23 mouse cellular contexts compared by ENCODE assay signal in genomic region chr2:57145646-57146421, GRCm38 (mm10).
"Had no signal": no experiment of that assay in that cellular context is flagged by ENCODE, and none has a peak within 500 bp of the region (broad histone marks: within the 10 kb centered on the region; RNA-seq: fewer than 3 reads in every experiment).

No protein-coding gene starts in this region.

- H3K4me2 ChIP-seq: limb, embryonic 12.5 days; limb, embryonic 15.5 days; liver, embryonic 11.5 days; lung, embryonic 14.5 days; midbrain, embryonic 12.5 days; midbrain, embryonic 15.5 days; neural tube, embryonic 12.5 days; neural tube, embryonic 15.5 days had no signal

- H3K36me3 ChIP-seq: limb, embryonic 12.5 days; limb, embryonic 15.5 days; midbrain, embryonic 12.5 days; midbrain, embryonic 15.5 days; neural tube, embryonic 12.5 days; neural tube, embryonic 15.5 days had no signal

- H3K27ac ChIP-seq: kidney, postnatal 0 days; layer of hippocampus, adult 2 months; left cerebral cortex, adult 2 months; limb, embryonic 12.5 days; limb, embryonic 15.5 days; liver, embryonic 14.5 days; macrophage; midbrain, embryonic 12.5 days; midbrain, embryonic 15.5 days; neural tube, embryonic 12.5 days; neural tube, embryonic 15.5 days; stomach, postnatal 0 days had no signal

- H3K27me3 ChIP-seq: limb, embryonic 12.5 days; limb, embryonic 15.5 days; midbrain, embryonic 12.5 days; midbrain, embryonic 15.5 days; neural tube, embryonic 12.5 days; neural tube, embryonic 15.5 days had no signal

- H3K4me3 ChIP-seq: layer of hippocampus, adult 2 months; left cerebral cortex, adult 2 months; limb, embryonic 12.5 days; limb, embryonic 15.5 days; midbrain, embryonic 12.5 days; midbrain, embryonic 15.5 days; neural tube, embryonic 12.5 days; neural tube, embryonic 15.5 days had no signal

- H3K9me3 ChIP-seq: limb, embryonic 12.5 days; limb, embryonic 15.5 days; midbrain, embryonic 12.5 days; midbrain, embryonic 15.5 days; neural tube, embryonic 12.5 days; neural tube, embryonic 15.5 days had no signal

- H3K4me1 ChIP-seq: limb, embryonic 12.5 days; limb, embryonic 15.5 days; midbrain, embryonic 12.5 days; midbrain, embryonic 15.5 days; neural tube, embryonic 12.5 days; neural tube, embryonic 15.5 days had no signal

- ATAC-seq: liver, postnatal 0 days; lung, postnatal 0 days; midbrain, embryonic 15.5 days had no signal

- H3K9ac ChIP-seq: limb, embryonic 12.5 days; limb, embryonic 15.5 days; liver, embryonic 14.5 days; liver, postnatal 0 days; lung, embryonic 14.5 days; midbrain, embryonic 12.5 days; midbrain, embryonic 15.5 days; neural tube, embryonic 12.5 days; neural tube, embryonic 15.5 days had no signal

- DNase-seq: kidney, postnatal 25 days; layer of hippocampus, adult 9-11 months; left cerebral cortex, postnatal 4 days; liver, postnatal 0 days; lung, embryonic 14.5 days; right cerebral cortex, postnatal 4 days; thymus, adult 2 months; thymus, postnatal 14 days; thymus, postnatal 4 days had no signal
